Mouse (Mus musculus) lung, postnatal 14 days (tissue): Measurements from ENCODE around the gene Adcy10.
A peak's percentile ranks its signal among the peaks of the same experiment; 100 is the strongest.

Experiments
- DNase-seq: peaks from one replicate; pipeline ENCODE4 v3.0.0; 2021

Adcy10 gene

GRCm38 (mm10) chr1:165484688-165485233 lies at the start of gene Adcy10:
Adcy10 (plus strand) TSS chr1:165485183.
- no peak for DNase-seq

DNA sequence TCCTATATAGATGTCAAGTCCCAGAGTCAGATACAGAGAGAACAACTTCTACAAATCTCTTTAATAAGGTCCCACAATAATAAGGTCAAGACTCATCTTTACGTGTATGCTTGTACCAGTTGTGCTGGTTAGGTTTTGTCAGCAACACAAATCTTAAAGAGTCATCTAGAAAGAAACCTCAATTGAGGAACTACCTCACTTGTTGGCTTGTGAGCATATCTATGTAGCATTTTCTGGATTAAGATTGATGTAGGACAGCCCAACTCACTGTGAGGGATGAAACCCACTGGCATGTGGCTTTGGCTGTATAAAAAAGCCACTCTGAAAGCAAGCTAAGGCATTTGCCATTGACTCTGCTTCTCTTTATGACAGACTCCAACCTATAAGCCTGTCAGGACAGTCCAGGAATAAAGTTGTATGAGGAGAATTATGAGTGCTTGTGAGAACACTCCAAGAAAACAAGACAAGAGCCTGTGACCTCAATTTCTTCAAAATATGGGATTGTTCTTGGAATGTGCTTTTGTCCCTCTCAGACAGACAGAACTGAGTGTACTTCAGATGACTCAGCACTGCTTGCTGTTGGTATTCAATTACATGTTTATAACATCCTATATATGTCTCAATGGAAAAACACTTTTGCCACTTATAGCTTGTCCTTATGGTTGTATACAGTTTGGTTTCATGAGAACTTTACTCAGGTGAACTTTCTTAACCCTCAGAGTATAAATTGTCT lies 46.5 kb upstream of the Adcy10 start:
- no peak for DNase-seq

DNA sequence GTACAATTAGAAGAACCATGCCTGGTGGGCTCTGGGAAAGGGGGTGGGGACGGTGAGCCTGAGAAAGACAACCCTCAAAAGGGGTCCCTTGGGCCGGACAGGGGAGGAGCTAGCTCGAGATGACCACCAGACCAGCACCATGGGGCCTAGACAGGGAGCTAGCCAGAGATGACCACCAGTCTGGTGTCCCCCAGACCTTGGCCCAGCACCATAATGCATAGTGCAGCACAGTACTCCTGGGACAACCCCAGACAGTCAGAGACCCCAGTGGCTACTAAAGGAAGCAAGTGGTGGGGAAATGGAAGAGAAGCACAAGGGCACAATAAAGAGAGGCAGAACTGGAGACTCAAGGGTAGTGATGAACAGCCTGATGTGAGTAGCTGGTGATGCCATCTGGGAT lies 44.2 kb upstream of the Adcy10 start:
- no peak for DNase-seq

DNA sequence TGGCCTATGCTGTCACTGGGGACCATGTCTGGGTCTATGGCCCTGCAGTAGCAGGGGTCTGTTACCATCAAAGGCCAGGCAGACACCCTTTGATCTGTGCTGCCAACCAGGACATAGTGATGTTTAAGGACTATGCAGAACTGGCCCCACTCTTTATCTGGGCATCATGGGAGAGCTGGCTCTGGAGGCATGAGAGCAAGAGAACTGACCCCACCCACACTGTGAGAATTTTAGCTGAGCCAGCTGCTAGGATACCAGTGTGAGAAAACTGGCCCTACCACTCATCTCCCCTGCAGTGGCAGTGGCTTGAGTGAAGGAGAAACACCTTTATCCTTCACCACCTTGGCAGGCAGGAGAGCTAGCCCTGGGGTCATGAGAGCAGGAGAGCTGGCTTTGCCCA lies 43.8 kb upstream of the Adcy10 start:
- no peak for DNase-seq

DNA sequence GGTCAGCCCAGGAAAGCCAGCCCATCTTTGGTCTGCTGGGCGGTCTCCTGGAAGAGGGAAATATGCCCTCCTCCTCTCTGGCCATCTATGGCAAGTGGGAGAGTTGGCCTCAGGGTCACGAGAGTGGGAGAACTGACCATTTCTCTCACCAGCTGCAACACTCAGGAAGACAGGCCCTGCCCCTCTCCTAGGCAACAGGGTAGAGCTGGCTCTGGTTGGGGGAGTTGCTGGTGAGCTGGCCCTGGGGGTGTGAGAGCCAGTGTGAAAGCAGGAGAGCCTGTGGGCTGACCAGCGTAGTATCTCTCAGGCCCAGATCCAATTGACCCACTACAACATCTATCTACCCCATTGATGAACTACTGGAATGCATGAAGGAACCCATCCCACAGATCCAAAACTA lies 43.3 kb upstream of the Adcy10 start:
- DNase-seq = no peak

- DNase-seq = no peak
Observed at GRCm38 (mm10) chr1:165459041-165459502, 25.9 kb upstream of the Adcy10 start.

DNA sequence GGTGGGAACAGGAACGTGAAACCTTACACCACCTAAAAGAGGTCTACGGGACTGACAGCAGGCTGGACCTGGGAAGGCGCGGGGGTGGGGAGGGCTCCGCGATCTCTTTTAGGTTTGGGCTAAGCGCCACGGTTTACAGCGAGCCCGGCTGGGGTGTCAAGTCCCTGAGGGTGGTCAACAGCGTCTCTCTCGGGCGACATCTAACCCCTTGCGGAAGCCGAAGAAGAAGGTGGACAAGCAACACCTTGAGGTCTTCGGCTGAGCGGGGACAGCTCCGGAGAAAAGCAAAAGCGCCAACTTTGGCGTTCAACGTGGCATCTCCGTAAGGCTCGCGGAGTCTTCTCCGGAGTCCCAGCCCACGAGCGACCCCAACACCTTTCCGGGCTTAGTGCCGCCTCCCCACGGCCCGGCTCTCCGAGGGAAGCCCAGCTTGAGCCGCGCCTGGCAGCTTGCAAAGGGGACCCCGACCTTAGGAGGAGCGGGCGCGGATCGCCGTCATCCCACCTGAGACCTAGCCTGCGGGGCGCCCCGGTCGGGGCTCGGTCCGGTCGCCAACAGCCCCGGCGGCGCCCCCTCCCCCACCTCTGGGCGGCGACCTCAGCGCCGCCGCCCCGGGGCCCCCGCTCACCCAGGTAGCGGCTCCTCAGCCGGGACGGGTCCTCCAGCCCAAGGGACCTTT lies 25.3 kb upstream of the Adcy10 start:
- peak; percentile 61 for DNase-seq

- DNase-seq = peak; percentile 100
Observed at GRCm38 (mm10) chr1:165460360-165460800, 24.6 kb upstream of the Adcy10 start, which contains the start of the genes Dcaf6 and Mpc2. Dcaf6 (minus strand) TSS chr1:165460475. Mpc2 (plus strand) TSS chr1:165460637.

- DNase-seq = peak; percentile 99
Observed at GRCm38 (mm10) chr1:165460801-165461377, 24.1 kb upstream of the Adcy10 start.

- DNase-seq = no peak
Observed at GRCm38 (mm10) chr1:165461681-165462080, 23.3 kb upstream of the Adcy10 start.

DNA sequence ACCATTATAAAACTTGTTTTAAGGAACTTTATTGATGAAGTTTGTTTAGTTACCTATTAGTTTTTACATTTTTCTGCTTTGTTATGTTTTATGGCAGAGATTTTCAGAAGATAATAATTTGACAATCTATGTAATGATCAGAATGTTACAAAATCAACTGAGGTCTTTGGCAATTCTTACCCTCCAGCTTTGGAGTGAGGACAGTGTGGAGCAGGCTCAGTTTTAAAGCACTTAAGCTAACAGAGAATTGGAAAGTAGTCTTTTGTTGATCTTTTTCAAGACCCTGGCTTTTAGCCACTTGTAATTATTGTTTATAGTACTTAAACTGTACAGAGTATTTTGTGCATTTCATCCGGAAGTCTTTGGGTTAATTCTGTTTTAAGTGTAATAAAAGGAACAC lies 22.1 kb upstream of the Adcy10 start:
- no peak for DNase-seq

- no peak for DNase-seq
Observed at GRCm38 (mm10) chr1:165464574-165464973, 20.4 kb upstream of the Adcy10 start.

DNA sequence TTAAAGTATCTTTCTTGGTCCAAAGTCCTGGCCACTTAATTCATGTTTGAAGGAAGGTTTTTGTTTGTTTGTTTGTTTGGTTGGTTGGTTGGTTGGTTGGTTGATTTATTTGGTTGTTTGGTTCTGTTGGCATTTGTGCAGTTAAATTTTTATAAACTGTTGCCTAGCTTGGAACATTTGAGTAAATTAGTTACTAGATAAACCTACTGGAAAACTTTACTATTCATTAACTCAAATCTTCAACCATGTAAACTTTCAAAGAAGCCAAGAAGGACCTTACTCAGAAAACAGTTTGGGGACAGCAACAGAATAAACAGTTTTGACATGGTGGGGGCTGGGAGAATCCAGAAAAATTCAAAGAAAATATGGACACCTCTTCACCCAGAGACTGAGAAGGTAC lies 16.0 kb upstream of the Adcy10 start:
- DNase-seq = no peak

- no peak for DNase-seq
Observed at GRCm38 (mm10) chr1:165469717-165470116, 15.3 kb upstream of the Adcy10 start.

- no peak for DNase-seq
Observed at GRCm38 (mm10) chr1:165471490-165471889, 13.5 kb upstream of the Adcy10 start.

- DNase-seq = no peak
Observed at GRCm38 (mm10) chr1:165486108-165486507, 1.1 kb downstream of the Adcy10 start.

- no peak for DNase-seq
Observed at GRCm38 (mm10) chr1:165489197-165489596, 4.2 kb downstream of the Adcy10 start.

GRCm38 (mm10) chr1:165498856-165499255 lies 13.9 kb downstream of the Adcy10 start:
- peak; percentile 3 for DNase-seq

GRCm38 (mm10) chr1:165503307-165504024 lies 18.5 kb downstream of the Adcy10 start:
- DNase-seq = peak; percentile 58

- no peak for DNase-seq
Observed at GRCm38 (mm10) chr1:165506303-165506702, 21.3 kb downstream of the Adcy10 start.

GRCm38 (mm10) chr1:165510161-165510560 lies 25.2 kb downstream of the Adcy10 start:
- peak; percentile 13 for DNase-seq

DNA sequence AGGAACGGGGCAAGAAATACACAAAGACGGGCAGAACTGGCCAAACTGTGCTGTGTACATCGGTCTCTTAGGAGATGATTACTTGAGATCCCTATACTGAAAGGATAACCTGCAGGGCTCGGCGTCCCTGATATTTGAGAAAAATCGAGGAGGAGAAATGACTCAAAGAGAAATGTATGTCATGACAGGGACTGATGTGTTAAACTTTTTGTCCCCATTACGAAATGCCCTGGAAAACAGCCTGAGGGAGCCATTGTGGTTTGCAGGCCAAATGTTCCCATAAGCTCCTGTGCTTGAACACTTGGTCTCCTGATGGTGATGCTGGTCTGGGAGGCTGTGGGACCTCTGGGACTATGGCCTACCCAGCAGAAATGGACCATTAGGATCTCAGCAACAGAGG lies 35.7 kb downstream of the Adcy10 start:
- DNase-seq = no peak
